Mouse (Mus musculus) cerebellum, adult 2 months (tissue): Measurements from ENCODE around the gene Etv6. TPM values are rescaled to one million over a fixed set of nuclear protein-coding genes. Genes with fewer than 3 reads are reported as not detected.

Source experiments
- DNase-seq, 2 experiments: peaks; one replicate each; pipeline ENCODE4 v3.0.0; 2021
- H3K27ac ChIP-seq: fragments of 200-500 bp; 2 replicates; pipeline ENCODE4 v1.5.1; 2012; ENCODE audit warnings: low read length, control low read depth, inconsistent platforms; ENCODE audit not compliant: insufficient read depth
- H3K27me3 ChIP-seq: fragments of 200-500 bp; 2 replicates; pipeline ENCODE4 v1.6.1; 2012; ENCODE audit warnings: inconsistent platforms, mild to moderate bottlenecking, low read length, moderate library complexity; ENCODE audit not compliant: control insufficient read depth, insufficient read depth
- H3K4me1 ChIP-seq: fragments of 200-500 bp; 2 replicates; pipeline ENCODE4 v1.6.1; 2011; ENCODE audit warnings: low read length; ENCODE audit not compliant: control insufficient read depth, insufficient read depth
- H3K4me3 ChIP-seq: fragments of 200-500 bp; replicated peaks from 2 replicates; pipeline ENCODE3; 2011; ENCODE audit warnings: mild to moderate bottlenecking, low read depth, low read length, control low read depth; ENCODE audit not compliant: insufficient read depth
- CTCF ChIP-seq: fragments of 200-500 bp; IDR thresholded peaks from 2 replicates; pipeline ENCODE4 v1.5.1; 2011; ENCODE audit warnings: low read depth, mild to moderate bottlenecking, control low read depth, low read length, moderate library complexity, borderline replicate concordance; ENCODE audit not compliant: insufficient read depth
- POLR2A ChIP-seq: fragments of 200-500 bp; IDR thresholded peaks from 2 replicates; pipeline ENCODE4 v1.6.1; 2011; ENCODE audit warnings: low read length, control low read depth, borderline replicate concordance; ENCODE audit not compliant: insufficient read depth
- WGBS: fragments of 180-500 bp; shearing (Covaris S2); methylation state at CpG from one replicate; pipeline ENCODE4 v1.1.7; 2018; 5-methylcytosine and 5-hydroxymethylcytosine counted together
- polyA plus RNA-seq: library from polyadenylated mRNA; depleted of rRNA; stranded (reverse); fragments of >200 nt; gene quantifications from 2 replicates; pipeline ENCODE4 v1.2.3, GENCODE M21; 2012

Gene Etv6
- polyA plus RNA-seq, 1 experiment: 8.9 TPM

DNA sequence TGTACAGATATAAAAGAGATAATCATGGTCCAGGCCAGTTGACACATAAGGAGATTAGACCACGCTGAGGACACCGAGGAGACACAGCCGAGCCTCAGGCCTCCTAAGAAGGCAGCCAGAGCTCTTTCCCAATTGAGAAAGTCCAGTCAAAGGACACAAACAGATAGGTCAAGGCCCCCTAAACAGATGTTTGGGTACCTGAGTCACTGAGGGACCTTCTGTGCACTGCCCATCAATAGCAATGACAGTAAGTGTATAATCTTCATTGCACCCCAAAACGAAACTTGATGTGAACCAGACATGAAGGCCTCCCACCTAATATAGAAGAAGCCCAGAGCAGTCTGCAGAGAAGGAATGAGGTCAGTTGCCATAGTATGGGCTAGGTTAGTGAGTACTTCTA is 226.9 kb downstream of the Etv6 start:
- Histone ChIP-seq H3K4me1 (no peaks in the 10 kb centered on the region), H3K27ac (no peak overlapping the region), H3K27me3 (no peaks in the 10 kb centered on the region), H3K4me3 (no peak overlapping the region)
- no peak for DNase-seq
- 91% methylated on average over 4 of the region's 4 CpGs for WGBS
- TF ChIP-seq CTCF (no peak), POLR2A (no peak)

DNA sequence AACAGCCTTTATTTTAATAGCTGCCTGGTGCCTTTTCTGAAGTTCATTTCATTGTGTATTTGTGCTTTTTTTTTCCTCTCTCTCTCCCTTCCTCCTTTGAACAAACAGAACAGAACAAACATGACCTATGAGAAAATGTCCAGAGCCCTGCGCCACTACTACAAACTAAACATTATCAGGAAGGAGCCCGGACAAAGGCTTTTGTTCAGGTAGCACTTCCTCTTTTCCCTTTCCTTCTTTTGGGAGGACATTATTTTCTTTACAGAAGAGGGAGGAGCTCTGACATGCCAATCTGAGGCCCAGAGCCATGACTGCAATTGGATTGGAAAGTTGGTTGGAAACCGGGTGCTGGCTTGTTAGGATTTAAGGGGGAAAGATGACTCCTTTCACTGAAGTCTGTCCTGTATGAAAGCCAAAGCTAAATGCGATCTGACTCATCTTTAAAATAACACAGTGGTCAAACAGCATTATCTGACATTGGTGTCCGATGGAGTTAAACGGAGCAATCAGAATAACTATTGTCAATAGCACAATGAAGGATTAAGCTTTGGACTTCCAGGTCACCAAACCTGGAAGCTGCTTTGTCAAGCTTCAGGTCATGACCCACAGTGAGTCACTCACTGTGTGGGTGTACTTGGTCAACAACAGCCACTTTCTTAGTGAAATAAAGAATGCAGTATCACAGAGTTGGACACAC is 227.6 kb downstream of the Etv6 start:
- H3K4me1 ChIP-seq: no peaks in the 10 kb centered on the region
- H3K27me3 ChIP-seq: no peaks in the 10 kb centered on the region
- H3K4me3 ChIP-seq: no peak overlapping the region
- no peak overlapping the region for H3K27ac ChIP-seq
- no peak for TF ChIP-seq CTCF
- TF ChIP-seq POLR2A: no peak
- DNase-seq: no peak
- WGBS: 90% methylated on average over 6 of the region's 6 CpGs

DNA sequence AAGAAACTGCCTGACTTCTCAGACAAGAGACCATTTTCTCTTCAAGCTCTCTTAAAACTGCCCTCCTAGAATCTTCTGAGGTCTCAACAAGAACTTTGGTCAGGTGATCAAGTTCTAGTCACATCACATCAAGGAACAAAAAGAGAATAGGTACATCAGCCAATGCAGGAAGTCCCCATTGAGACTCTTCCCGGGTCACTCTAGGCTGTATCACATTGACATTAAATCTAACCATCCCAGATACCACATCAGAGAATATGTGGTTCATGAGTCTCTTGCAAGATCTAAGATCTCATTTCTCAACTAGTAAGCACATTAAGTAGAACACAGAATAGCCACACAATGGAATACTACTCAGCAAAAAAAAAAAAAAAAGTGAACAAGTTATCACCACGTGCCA is 238.4 kb downstream of the Etv6 start:
- Histone ChIP-seq H3K27me3 (no peaks in the 10 kb centered on the region), H3K27ac (no peak overlapping the region), H3K4me3 (no peak overlapping the region), H3K4me1 (no peaks in the 10 kb centered on the region)
- WGBS: 83% methylated on average over 2 of the region's 2 CpGs
- TF ChIP-seq CTCF (no peak), POLR2A (no peak)
- DNase-seq: no peak

DNA sequence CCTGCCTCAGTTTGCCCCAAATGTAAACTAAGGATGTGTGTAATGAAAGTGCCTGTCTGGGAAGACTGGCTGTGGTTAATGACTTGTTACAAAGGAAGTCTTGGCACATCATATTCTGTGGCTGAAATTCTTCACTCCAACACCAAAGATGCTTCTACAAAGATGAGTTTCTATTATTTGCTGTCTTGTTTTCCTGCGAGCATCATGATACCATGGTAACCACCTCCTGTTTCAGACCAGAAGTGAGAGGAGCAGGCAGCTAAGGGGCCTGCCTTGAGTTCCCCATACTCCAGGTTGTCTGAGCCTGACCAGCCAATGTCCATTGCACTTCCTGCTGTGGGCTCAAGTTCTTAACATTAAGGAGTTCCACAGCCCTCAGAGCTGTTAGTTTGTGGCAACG is 241.5 kb downstream of the Etv6 start:
- no peak overlapping the region for H3K27ac ChIP-seq
- H3K4me1 ChIP-seq: no peaks in the 10 kb centered on the region
- H3K4me3 ChIP-seq: no peak overlapping the region
- no peaks in the 10 kb centered on the region for H3K27me3 ChIP-seq
- no peak for DNase-seq
- no peak for TF ChIP-seq POLR2A
- no peak for TF ChIP-seq CTCF
- WGBS: 76% methylated on average over 2 of the region's 2 CpGs

DNA sequence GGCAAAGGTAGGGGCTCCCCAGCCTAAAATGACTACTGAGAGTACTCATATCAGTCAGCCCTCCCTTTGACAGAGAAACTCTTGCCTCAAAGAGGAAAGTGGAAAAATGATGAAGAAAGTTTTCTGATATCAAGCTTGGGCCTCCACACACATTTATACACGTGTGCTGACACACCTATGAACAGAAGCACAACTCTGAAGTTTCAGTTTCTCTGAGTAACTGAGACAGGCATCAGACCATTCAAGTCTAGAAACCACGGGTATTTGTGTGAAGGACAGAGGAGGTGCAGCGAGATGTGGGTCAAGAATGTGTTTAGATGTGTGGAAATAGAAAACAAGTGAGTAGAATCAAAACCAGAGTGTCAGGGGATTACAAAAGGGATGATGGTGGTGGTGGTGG is 246.6 kb downstream of the Etv6 start:
- TF ChIP-seq CTCF (no peak), POLR2A (no peak)
- no peak for DNase-seq
- H3K27me3 ChIP-seq: no peaks in the 10 kb centered on the region
- 78% methylated on average over 3 of the region's 3 CpGs for WGBS
- H3K4me3 ChIP-seq: no peak overlapping the region
- no peaks in the 10 kb centered on the region for H3K4me1 ChIP-seq
- H3K27ac ChIP-seq: no peak overlapping the region

DNA sequence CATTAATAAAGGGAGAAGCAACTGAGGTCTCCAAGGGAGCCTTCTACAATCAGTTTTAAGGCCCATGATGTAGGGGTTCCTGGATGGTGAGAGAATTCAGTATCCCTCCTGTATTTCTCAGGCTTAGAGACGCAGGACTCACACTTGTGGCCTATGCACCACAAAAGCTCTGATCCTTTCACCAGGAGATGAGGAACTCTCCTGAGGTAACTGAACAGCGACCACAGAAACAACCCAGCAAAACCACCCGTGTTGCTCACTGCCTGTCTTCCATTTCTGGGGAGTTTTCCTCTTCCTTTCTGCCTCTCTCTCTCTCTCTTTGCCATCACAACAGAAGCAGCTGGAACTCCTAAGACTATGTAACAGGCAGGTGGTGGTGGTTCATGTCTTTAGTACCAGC is 256.3 kb downstream of the Etv6 start:
- DNase-seq: no peak
- Histone ChIP-seq H3K27ac (no peak overlapping the region), H3K4me3 (no peak overlapping the region), H3K4me1 (no peaks in the 10 kb centered on the region; the same call in 1 of the 2 replicates), H3K27me3 (no peaks in the 10 kb centered on the region)
- WGBS: 90% methylated on average over 3 of the region's 3 CpGs
- TF ChIP-seq POLR2A (no peak), CTCF (no peak)

DNA sequence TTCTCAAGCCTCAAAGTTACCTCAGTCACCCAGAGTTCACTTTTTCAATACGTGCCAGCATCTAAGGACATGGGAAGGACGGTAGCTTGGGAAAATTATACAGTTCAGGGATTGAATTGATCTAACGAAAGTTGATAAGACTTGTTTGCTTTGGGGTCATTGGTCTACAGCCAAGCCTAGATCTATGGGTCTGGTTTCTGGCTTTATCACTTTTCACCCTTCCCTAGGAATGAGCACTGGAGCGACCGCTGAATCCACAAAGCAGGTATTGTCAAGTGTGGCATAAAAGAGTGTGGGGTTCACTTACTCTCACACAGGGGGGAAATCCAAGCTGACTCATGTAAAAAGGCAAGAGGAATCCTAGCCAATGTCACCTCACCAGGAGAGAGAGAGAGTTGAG is 256.9 kb downstream of the Etv6 start:
- no peaks in the 10 kb centered on the region for H3K27me3 ChIP-seq
- no peak for DNase-seq
- TF ChIP-seq CTCF (no peak), POLR2A (no peak)
- no peak overlapping the region for H3K27ac ChIP-seq
- WGBS: 86% methylated on average over 5 of the region's 5 CpGs
- H3K4me3 ChIP-seq: no peak overlapping the region
- no peaks in the 10 kb centered on the region; the same call in 1 of the 2 replicates for H3K4me1 ChIP-seq

DNA sequence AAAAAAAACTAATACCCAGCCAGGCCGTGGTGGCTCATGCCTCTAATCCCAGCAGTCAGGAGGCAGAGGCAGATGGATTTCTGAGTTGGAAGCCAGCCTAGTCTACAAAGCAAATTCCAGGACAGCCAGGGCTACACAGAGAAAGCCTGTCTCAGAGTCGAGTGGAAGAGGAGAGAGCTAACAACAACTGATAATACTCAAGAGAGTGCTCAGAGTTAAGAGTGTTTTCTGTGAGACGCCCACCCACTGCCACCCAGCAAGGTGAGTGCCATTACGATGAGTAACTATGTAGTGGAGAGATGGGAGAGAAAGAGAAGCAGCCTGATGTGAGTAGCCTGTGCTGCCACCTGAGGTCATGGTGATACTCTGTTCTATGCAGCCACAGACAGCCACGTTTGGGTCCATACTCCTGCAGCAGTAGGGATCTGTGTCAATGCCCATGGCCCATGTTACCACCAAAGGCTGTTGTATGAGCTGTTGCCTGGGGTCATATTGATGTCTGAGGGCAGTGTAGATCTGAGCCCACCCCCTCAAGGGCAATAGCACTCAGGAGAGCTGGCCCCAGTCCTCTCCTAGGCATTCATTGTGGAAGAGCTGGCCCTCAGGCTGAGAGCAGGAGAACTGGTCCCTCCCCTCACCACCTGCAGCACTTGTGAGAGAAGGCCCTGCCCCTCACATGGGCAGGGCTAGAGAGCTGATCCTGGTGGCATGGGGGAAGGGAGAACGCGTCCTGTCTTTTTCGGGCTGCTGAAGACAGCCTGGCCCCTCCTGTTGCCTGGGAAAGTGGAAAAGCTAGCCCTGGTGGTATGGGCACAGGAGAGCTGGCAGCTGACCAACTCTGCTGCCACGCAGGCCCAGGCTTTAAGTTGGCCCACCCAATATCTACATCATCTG is 258.4 kb downstream of the Etv6 start:
- Histone ChIP-seq H3K4me3 (no peak overlapping the region), H3K4me1 (no peaks in the 10 kb centered on the region; the same call in 1 of the 2 replicates), H3K27ac (no peak overlapping the region), H3K27me3 (no peaks in the 10 kb centered on the region)
- TF ChIP-seq CTCF: no peak
- TF ChIP-seq POLR2A: no peak
- WGBS: 33% methylated on average over 9 of the region's 9 CpGs
- no peak for DNase-seq
